Mouse (Mus musculus) heart, adult 2 months (tissue): ENCODE measurements around the gene C8b. TPM values are rescaled to one million over a fixed set of nuclear protein-coding genes. Genes with fewer than 3 reads are reported as not detected.

Experiments
- DNase-seq, 2 experiments: peaks; one replicate each; pipeline ENCODE4 v3.0.0; 2021
- H3K27ac ChIP-seq: fragments of 200-600 bp; 2 replicates; pipeline ENCODE4 v1.8.1; 2022
- H3K27me3 ChIP-seq: fragments of 200-500 bp; 2 replicates; pipeline ENCODE4 v1.6.1; 2012; ENCODE audit warnings: mild to moderate bottlenecking, low read length, inconsistent platforms, mixed read lengths; ENCODE audit not compliant: control insufficient read depth, insufficient read depth
- H3K36me3 ChIP-seq: fragments of 200-500 bp; 2 replicates; pipeline ENCODE4 v1.6.1; 2012; ENCODE audit warnings: low read length, inconsistent platforms; ENCODE audit not compliant: control insufficient read depth, insufficient read depth
- H3K4me1 ChIP-seq: fragments of 200-500 bp; 2 replicates; pipeline ENCODE4 v1.6.1; 2011; ENCODE audit warnings: low read length; ENCODE audit not compliant: control insufficient read depth, insufficient read depth
- H3K4me3 ChIP-seq: fragments of 200-600 bp; 2 replicates; pipeline ENCODE4 v1.8.1; 2022
- H3K79me2 ChIP-seq: fragments of 200-500 bp; replicated peaks from 2 replicates; pipeline ENCODE4 v1.6.1; 2012; ENCODE audit warnings: mild to moderate bottlenecking, inconsistent platforms, low read length, moderate library complexity, mixed read lengths; ENCODE audit not compliant: control insufficient read depth, insufficient read depth
- H3K9ac ChIP-seq: fragments of 200-500 bp; 2 replicates; pipeline ENCODE4 v1.6.1; 2012; ENCODE audit warnings: low read depth, mild to moderate bottlenecking, control low read depth, inconsistent platforms, low read length, mixed read lengths
- CTCF ChIP-seq: fragments of 200-600 bp; IDR thresholded peaks from 2 replicates; pipeline ENCODE4 v1.8.1; 2022; ENCODE audit warnings: antibody characterized with exemption, mild to moderate bottlenecking, moderate library complexity
- EP300 ChIP-seq: fragments of 200-500 bp; IDR thresholded peaks from 2 replicates; pipeline ENCODE4 v1.6.1; 2011; ENCODE audit warnings: low read depth, low read length, control low read depth; ENCODE audit not compliant: insufficient read depth
- POLR2A ChIP-seq: fragments of 200-500 bp; IDR thresholded peaks from 2 replicates; pipeline ENCODE4 v1.6.1; 2011; ENCODE audit warnings: mild to moderate bottlenecking, low read depth, low read length, control low read depth; ENCODE audit not compliant: insufficient read depth
- WGBS: fragments of 180-500 bp; shearing (Covaris S2); methylation state at CpG from one replicate; pipeline ENCODE4 v1.1.7; 2018; 5-methylcytosine and 5-hydroxymethylcytosine counted together
- intact Hi-C: fragments of 180-260 bp; cut with DNase I; formaldehyde crosslinking; loops from one replicate; pipeline ENCODE4 v1.15.1; 2025
- polyA plus RNA-seq: library from polyadenylated mRNA; depleted of rRNA; stranded (reverse); fragments of >200 nt; gene quantifications from 2 replicates; pipeline ENCODE4 v1.2.3, GENCODE M21; 2012
- total RNA-seq, 2 experiments: library from RNA; stranded (reverse); gene quantifications; 2 replicates each; pipeline ENCODE4 v1.2.3; 2021

Gene C8b
- total and polyA plus RNA-seq, 3 experiments = not detected

DNA sequence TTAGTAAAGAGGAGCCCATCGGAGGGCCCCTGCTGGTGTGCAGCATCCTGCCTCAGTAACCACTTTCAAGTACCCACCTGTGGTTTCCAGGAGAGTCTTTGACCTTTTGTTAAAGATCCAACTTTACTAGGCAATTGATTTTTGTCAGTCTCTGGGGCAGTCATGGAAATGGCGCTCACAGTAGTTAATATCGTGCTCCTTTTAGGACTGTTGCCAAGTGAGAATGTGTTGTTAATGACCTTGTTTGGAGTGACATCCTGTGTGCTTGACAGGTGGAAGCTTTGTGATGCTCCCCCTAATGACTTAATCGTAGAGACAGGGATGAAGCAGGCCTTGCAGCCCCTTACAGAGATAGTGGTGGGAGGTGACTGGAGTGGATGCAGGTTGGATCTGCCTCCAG is 4.2 kb downstream of the C8b start:
- no peaks in the 10 kb centered on the region for H3K79me2 ChIP-seq
- intact Hi-C loops = no loop called here
- TF ChIP-seq CTCF (no peak), POLR2A (no peak), EP300 (no peak)
- DNase-seq = no peak
- H3K36me3 ChIP-seq = no peaks in the 10 kb centered on the region
- H3K27ac ChIP-seq = no peak overlapping the region
- H3K27me3 ChIP-seq = no peaks in the 10 kb centered on the region; the same call in 1 of the 2 replicates
- H3K9ac ChIP-seq = no peak overlapping the region
- H3K4me3 ChIP-seq = no peak overlapping the region
- WGBS = 49% methylated on average over 4 of the region's 4 CpGs
- H3K4me1 ChIP-seq = no peaks in the 10 kb centered on the region

DNA sequence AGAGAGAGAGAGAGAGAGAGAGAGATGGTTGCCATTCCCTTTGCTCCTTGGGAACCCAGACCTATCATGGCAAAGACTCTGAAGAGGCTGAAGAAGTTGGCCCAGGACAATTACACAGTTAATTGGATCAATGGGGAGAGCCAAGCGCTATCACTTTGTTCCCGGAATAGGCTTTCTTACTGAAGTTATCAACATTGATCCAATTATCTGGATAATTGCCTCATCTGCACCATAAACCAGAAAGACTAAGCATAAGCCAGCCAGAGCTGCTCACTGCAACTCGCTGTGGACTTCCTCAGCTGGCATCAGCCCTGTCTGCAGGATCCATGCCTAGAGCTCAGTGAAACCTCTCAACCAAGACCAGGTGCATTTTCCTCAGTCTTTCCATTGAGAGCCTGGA is 9.5 kb downstream of the C8b start:
- H3K79me2 ChIP-seq = no peaks in the 10 kb centered on the region
- no peaks in the 10 kb centered on the region for H3K27me3 ChIP-seq
- no peaks in the 10 kb centered on the region for H3K4me1 ChIP-seq
- no peak overlapping the region for H3K9ac ChIP-seq
- DNase-seq = no peak
- WGBS = 41% methylated on average over 3 of the region's 3 CpGs
- no peak for TF ChIP-seq CTCF
- TF ChIP-seq POLR2A = no peak
- TF ChIP-seq EP300 = no peak
- no peak overlapping the region for H3K4me3 ChIP-seq
- intact Hi-C loops = no loop called here
- no peak overlapping the region for H3K27ac ChIP-seq
- H3K36me3 ChIP-seq = no peaks in the 10 kb centered on the region

DNA sequence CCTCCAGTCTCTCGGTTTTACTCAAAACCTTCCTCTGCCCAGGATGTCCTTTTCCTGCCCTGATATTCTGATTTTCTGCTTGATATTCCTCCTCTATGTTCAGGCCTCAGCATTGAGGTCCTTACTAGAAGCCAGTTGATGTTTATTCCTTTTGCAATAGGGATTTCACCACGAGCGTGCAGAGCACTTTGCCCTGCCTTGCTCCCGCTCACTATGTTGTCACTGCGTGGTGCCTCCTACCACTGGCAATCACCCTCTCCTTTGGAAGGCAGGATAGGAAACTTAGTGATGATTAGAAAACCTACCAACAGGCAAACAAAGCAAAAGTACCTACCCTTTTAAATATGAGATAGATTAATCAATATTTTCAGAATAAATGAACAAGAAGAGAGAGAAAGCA is 13.3 kb downstream of the C8b start:
- H3K27ac ChIP-seq = no peak overlapping the region
- 79% methylated on average over 5 of the region's 5 CpGs for WGBS
- H3K4me3 ChIP-seq = no peak overlapping the region
- TF ChIP-seq EP300 = no peak
- no peak for TF ChIP-seq CTCF
- no peak for TF ChIP-seq POLR2A
- no peak for DNase-seq
- intact Hi-C loops = no loop called here
- no peaks in the 10 kb centered on the region for H3K36me3 ChIP-seq
- no peaks in the 10 kb centered on the region for H3K4me1 ChIP-seq
- no peaks in the 10 kb centered on the region for H3K27me3 ChIP-seq
- no peak overlapping the region for H3K9ac ChIP-seq
- H3K79me2 ChIP-seq = no peaks in the 10 kb centered on the region

DNA sequence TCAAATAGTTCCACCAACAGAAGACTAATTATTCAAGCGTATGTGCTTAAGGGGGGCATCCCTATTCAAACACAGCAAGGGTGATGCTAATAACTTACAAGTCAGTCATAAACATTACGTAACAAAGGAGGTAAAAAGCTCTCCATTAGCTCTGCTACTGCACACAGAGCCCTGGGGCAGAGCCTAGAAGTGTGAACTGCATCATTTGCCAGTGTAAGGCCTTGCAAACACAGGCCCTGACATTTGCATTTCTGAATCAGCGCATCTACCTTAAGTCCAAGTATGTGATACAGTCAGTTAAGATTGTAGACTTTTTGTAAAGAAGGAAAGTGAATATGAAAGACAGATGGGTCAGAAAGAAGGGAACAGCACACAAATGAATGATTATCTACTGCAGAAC is 15.3 kb downstream of the C8b start:
- Histone ChIP-seq H3K4me3 (no peak overlapping the region), H3K9ac (no peak overlapping the region), H3K27me3 (no peaks in the 10 kb centered on the region), H3K79me2 (no peaks in the 10 kb centered on the region), H3K36me3 (no peaks in the 10 kb centered on the region), H3K4me1 (no peaks in the 10 kb centered on the region), H3K27ac (no peak overlapping the region)
- TF ChIP-seq CTCF (no peak), EP300 (no peak), POLR2A (no peak)
- 89% methylated on average over 3 of the region's 3 CpGs for WGBS
- intact Hi-C loops = no loop called here
- no peak for DNase-seq

DNA sequence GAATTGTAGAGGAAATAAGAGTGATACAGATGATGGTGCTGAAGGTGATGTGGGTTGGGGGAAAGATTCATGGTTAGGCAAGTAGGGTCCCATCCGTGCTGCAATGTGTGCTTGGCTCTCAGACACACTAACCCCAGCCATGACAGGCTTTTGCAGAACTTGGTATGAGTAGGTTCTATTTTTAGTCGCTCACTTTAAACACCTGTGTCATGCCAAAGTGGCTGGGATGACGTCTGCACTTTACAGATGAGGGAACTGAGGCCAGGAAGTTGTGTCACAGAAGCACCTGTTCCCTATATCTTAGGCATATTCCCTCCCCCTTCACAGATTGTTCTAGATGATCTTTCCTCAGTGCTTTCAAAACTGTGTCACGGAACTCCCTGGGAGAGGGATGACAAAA is 16.2 kb downstream of the C8b start:
- H3K4me3 ChIP-seq = no peak overlapping the region
- intact Hi-C loops = no loop called here
- 56% methylated on average over 4 of the region's 4 CpGs for WGBS
- H3K27ac ChIP-seq = no peak overlapping the region
- H3K36me3 ChIP-seq = no peaks in the 10 kb centered on the region
- no peak overlapping the region for H3K9ac ChIP-seq
- TF ChIP-seq EP300 (no peak), CTCF (no peak), POLR2A (no peak)
- no peaks in the 10 kb centered on the region for H3K4me1 ChIP-seq
- DNase-seq = no peak
- no peaks in the 10 kb centered on the region for H3K79me2 ChIP-seq
- H3K27me3 ChIP-seq = no peaks in the 10 kb centered on the region

DNA sequence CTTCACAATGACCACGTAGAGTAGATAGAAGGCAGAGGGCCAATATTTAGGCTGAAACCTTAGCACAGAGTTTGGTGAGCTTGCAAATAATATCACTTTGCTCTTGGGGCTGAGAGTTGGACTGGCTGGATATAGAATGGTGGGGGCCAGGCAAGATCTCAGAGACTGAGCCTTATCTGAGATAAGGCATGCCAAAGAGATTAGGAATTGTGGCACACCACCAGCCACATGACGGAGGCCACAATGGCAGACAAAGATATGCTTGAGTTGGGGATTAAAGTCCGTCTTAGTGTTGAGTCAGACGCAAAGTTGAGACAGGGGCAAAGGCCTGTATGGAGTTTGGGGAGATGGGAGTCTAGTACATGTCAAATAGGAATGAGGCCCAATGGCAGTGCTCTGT is 26.0 kb downstream of the C8b start:
- Histone ChIP-seq H3K9ac (no peak overlapping the region), H3K4me1 (no peaks in the 10 kb centered on the region), H3K27ac (no peak overlapping the region), H3K79me2 (no peaks in the 10 kb centered on the region), H3K36me3 (no peaks in the 10 kb centered on the region), H3K27me3 (no peaks in the 10 kb centered on the region), H3K4me3 (no peak overlapping the region)
- WGBS = 65% methylated on average over 4 of the region's 4 CpGs
- TF ChIP-seq POLR2A = no peak
- TF ChIP-seq CTCF = no peak
- no peak for TF ChIP-seq EP300
- DNase-seq = no peak
- intact Hi-C loops = no loop called here

DNA sequence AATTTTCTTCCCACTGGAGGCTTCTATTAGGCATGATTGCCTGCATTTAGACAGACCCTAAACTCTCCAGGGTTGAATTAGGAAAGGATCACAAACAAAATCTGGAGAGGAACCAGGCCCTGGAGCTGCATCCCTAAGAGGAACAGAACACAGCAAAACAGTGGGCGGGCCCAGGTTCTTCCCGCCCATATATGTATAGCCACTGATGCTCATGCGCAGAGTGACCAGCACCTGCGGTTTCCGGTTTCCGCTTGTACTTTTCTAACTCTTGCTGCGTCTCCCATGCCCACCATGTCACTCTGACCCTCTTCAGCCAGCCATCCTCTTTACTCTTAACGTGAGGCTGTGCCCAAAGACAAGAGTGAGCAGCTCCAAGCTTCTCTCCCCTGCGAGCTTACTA is 32.8 kb downstream of the C8b start:
- intact Hi-C loops = no loop called here
- no peaks in the 10 kb centered on the region for H3K36me3 ChIP-seq
- H3K9ac ChIP-seq = no peak overlapping the region
- no peak for DNase-seq
- 79% methylated on average over 9 of the region's 9 CpGs for WGBS
- H3K27me3 ChIP-seq = no peaks in the 10 kb centered on the region
- no peak for TF ChIP-seq CTCF
- H3K79me2 ChIP-seq = no peaks in the 10 kb centered on the region
- H3K4me1 ChIP-seq = no peaks in the 10 kb centered on the region
- H3K4me3 ChIP-seq = no peak overlapping the region
- no peak overlapping the region for H3K27ac ChIP-seq
